Mouse (Mus musculus) left cerebral cortex, postnatal 10 days (tissue): ENCODE measurements at regions not wholly inside any gene's neighbourhood (a gene's known extent, or its start where the extent isn't known, plus 50 kb on each side); places are given as distances from the start of the nearest gene placed in this dataset.
A peak's percentile ranks its signal among the peaks of the same experiment; 100 is the strongest.
"Not testable (repeated sequence)": the region's sequence is repeated elsewhere in the genome, so short reads cannot be mapped to it uniquely, and the experiment has no call there.

ENCODE experiments used
- DNase-seq, 2 experiments: peaks; one replicate each; pipeline ENCODE4 v3.0.0; 2021 to 2022; ENCODE audit warnings: low spot score in 2 of 2, mixed read lengths in 1 of 2; ENCODE audit errors: extremely low spot score in 1 of 2
- intact Hi-C: fragments of 180-260 bp; cut with DNase I; formaldehyde crosslinking; loops from one replicate; pipeline ENCODE4 v1.15.1; 2025

DNA sequence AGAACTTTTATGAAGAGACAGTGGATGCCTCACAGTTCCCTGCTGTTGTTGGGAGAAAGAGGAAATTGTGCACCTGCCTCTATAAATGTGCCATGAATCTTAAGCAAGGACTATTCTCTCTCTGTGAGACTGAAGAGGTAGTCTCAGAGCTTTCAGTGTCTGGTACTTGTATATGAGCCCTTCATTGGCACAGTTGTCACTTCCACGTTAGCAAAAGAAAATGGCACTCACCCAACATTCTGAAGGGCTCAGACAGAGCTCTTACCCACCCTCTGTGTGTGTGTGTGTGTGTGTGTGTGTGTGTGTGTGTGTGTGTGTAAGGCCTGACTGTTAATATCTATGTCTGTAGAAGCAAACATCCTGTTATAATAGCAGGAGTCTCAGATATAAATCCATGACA lies 75.6 kb upstream of the Lhfpl3 start:
- intact Hi-C loops: no loop called here
- DNase-seq: no peak

DNA sequence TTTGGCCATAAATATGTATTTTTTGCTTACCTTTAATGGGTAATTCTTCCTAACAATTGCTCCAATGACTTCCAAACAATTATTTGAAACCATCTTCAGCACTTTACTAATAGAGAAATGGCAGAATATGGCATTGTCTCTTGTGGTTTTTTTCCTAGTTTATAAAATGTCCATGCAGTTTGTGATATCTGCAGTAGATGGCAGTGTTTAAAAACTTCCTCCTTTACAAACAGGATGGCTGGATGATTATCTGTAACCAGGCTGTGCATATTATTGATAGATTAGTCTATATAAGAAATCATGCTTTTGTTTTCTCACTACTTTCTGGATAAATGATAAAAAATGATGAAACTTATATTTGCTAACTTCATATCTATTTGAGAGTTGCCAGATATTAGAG lies 91.0 kb upstream of the Orc5 start:
- peak in 1 of 2 experiments; percentile 8 for DNase-seq
- intact Hi-C loops: loop anchor here (5.0 to 10.0 kb wide), 2 partner anchors 586 to 644 kb away; no protein-coding TSS in a partner anchor

DNA sequence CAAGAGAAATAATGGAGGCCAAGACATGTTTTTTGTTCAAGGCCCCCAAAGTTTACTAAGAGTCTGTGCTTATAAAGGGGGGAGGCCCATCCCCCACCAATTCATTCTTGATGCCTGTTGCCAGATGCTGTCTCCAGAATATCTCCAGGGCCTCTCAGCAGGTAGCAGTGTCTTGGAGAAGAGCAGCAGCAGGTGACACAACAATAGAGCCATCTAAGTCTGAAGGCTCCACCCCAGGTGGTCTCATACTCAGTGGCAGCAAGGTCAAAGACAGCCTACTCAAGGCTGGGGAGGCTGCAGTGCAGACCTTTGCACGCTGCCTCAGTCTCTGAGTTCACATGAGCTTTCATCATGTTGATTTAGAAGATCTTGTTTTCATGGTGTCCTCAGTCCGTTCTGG lies 66.8 kb upstream of the Orc5 start:
- DNase-seq, intact Hi-C loops: not testable (repeated sequence)
